Mouse (Mus musculus) myocyte (in vitro differentiated cells): Measurements from ENCODE around the gene Gnaq.

ENCODE experiments used
- E2F4 ChIP-seq: IDR thresholded peaks from one replicate; pipeline ENCODE4 v1.6.1; 2011; ENCODE audit warnings: mild to moderate bottlenecking, control low read depth, moderate library complexity; ENCODE audit not compliant: insufficient read depth
- MYOD1 ChIP-seq, 3 experiments: IDR thresholded peaks; one replicate each; pipeline ENCODE4 v1.6.1; 2011; ENCODE audit warnings: control low read depth in 2 of 3, low read depth in 2 of 3, mild to moderate bottlenecking in 2 of 3, moderate library complexity in 1 of 3; ENCODE audit not compliant: insufficient read length in 2 of 3, control insufficient read depth in 1 of 3
- POLR2A ChIP-seq: IDR thresholded peaks from one replicate; pipeline ENCODE4 v1.6.1; 2011; ENCODE audit warnings: low read depth, mild to moderate bottlenecking, control low read depth, moderate library complexity; ENCODE audit not compliant: insufficient read length

- no peak for TF ChIP-seq POLR2A
- no peak for TF ChIP-seq MYOD1 (IDR thresholded peaks at IDR 0.05; ENCODE audit: control insufficient read depth in 1 of 3, insufficient read length in 2 of 3, low read depth in 2 of 3)
- no peak for TF ChIP-seq E2F4
Measured at GRCm38 (mm10) chr19:16337866-16338530, 205.4 kb downstream of the Gnaq start.
